Mouse (Mus musculus): ENCODE data around the gene Sgsm1. TPM values are rescaled to one million over a fixed set of nuclear protein-coding genes. Genes with fewer than 3 reads are reported as not detected.

Gene Sgsm1
- total and polyA plus RNA-seq, 2 experiments from 2014 or later, result 27.3 to 52.9 TPM

DNA sequence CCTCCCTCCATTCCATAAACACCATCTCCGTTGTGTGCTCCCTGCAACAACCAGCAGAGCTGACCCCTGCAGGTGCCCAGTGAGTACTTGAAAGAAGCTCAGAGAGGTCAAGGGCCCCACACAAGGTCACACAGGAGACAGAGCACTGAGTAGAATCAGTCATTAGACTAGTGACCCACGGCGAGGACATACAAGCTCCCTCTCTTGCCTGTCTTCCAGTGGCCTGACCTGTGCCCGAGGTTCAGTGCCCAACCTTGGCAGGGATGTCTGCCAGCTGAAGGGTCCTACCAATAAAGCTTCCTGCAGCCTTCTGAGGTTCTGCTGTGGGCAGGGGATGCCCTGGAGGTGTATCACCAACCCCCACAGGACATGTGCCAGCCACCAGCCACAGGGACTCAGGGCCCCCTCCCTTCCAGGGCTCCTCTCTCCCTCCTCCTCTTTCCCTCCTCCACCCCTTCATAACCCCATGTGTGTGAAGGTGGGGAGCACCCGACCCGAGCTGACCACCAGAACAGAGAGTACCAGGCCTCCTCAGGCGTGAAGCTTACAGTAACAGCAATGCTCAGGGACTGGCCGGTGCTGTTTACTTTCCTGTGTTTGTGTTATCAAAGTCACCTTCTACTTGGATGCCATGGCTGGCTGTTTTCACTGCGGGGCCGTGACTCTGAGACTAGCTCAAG is 98.3 kb downstream of the Sgsm1 start:
- no peak for TF ChIP-seq CTCF (IDR thresholded peaks at IDR 0.05)
- Histone ChIP-seq H3K4me2 (ENCODE audit: low read depth, low read length, poor library complexity, severe bottlenecking) (no peak overlapping the region), H3K9ac (replicated peaks; ENCODE audit: low read length, poor library complexity, severe bottlenecking) (no peak overlapping the region), H3K27me3 (ENCODE audit: insufficient read depth, low read length) (no peaks in the 10 kb centered on the region), H3K4me1 (ENCODE audit: insufficient read depth, low read length) (no peaks in the 10 kb centered on the region), H3K27ac (ENCODE audit: low read depth, low read length) (no peak overlapping the region), H3K4me3 (ENCODE audit: low read depth, low read length) (no peak overlapping the region), H3K9me3 (ENCODE audit: low read length) (no peaks in the 10 kb centered on the region), H3K36me3 (ENCODE audit: insufficient read depth, low read length) (no peaks in the 10 kb centered on the region)
- WGBS, result 81% methylated on average over 10 of the region's 10 CpGs
- ATAC-seq (ENCODE audit: low FRiP score), result no peak
- no peak for DNase-seq (ENCODE audit: low spot score)

DNA sequence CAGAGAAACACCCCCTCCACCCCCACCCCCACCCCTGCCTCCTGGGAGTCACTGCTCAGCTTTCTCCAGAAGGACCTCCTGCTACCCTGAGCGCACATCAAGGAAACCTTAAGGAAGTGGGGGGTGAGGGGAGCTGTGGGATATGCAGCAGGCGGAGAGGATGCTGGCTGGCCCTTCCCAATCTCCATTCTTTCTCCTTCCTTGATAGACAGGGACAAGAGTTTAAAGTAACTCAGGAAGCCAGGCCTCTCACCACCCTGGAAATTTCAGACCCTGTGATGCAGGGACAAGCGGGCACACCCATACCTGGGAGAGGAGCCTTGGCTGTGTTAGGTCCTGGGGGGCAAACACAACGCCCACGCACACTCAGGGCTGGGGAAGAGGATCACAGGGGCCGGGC is 100.3 kb downstream of the Sgsm1 start:
- H3K4me1 ChIP-seq (ENCODE audit: insufficient read depth, low read length), result no peaks in the 10 kb centered on the region
- no peaks in the 10 kb centered on the region for H3K36me3 ChIP-seq (ENCODE audit: insufficient read depth, low read length)
- H3K27me3 ChIP-seq (ENCODE audit: insufficient read depth, low read length), result no peaks in the 10 kb centered on the region
- H3K27ac ChIP-seq (ENCODE audit: low read depth, low read length), result 0 out of 2 replicates have a peak overlapping the region, but pooled peaks have one; percentile 44
- ATAC-seq (ENCODE audit: low FRiP score), result no peak
- H3K4me2 ChIP-seq (ENCODE audit: low read depth, low read length, poor library complexity, severe bottlenecking), result no peak overlapping the region
- whole genome bisulfite sequencing, result 81% methylated on average over 6 of the region's 6 CpGs
- H3K9me3 ChIP-seq (ENCODE audit: low read length), result no peaks in the 10 kb centered on the region
- no peak for TF ChIP-seq CTCF (IDR thresholded peaks at IDR 0.05)
- H3K9ac ChIP-seq (replicated peaks; ENCODE audit: low read length, poor library complexity, severe bottlenecking), result no peak overlapping the region
- no peak for DNase-seq (ENCODE audit: low spot score)
- H3K4me3 ChIP-seq (ENCODE audit: low read depth, low read length), result no peak overlapping the region

- no peak overlapping the region for H3K9ac ChIP-seq (replicated peaks; ENCODE audit: low read length, poor library complexity, severe bottlenecking)
- ATAC-seq (ENCODE audit: low FRiP score), result 0 out of 2 replicates have a peak, but pooled peaks have one; percentile 31
- H3K36me3 ChIP-seq (ENCODE audit: insufficient read depth, low read length), result no peaks in the 10 kb centered on the region
- DNase-seq (ENCODE audit: low spot score), result no peak
- H3K9me3 ChIP-seq (ENCODE audit: low read length), result no peaks in the 10 kb centered on the region
- H3K27ac ChIP-seq (ENCODE audit: low read depth, low read length), result peak overlapping the region; percentile 44; the same call in 1 of the 2 replicates
- no peaks in the 10 kb centered on the region for H3K4me1 ChIP-seq (ENCODE audit: insufficient read depth, low read length)
- TF ChIP-seq CTCF (IDR thresholded peaks at IDR 0.05), result no peak
- no peak overlapping the region for H3K4me3 ChIP-seq (ENCODE audit: low read depth, low read length)
- no peaks in the 10 kb centered on the region for H3K27me3 ChIP-seq (ENCODE audit: insufficient read depth, low read length)
- no peak overlapping the region for H3K4me2 ChIP-seq (ENCODE audit: low read depth, low read length, poor library complexity, severe bottlenecking)
- 88% methylated on average over 13 of the region's 13 CpGs for WGBS
These were observed 100.7 kb downstream of the Sgsm1 start for GRCm38 (mm10) chr5:113209898-113210297.

GRCm38 (mm10) chr5:113209401-113209750 is 101.2 kb downstream of the Sgsm1 start:
- Histone ChIP-seq H3K4me1 (ENCODE audit: insufficient read depth, low read length) (no peaks in the 10 kb centered on the region), H3K4me3 (ENCODE audit: low read depth, low read length) (no peak overlapping the region), H3K9ac (replicated peaks; ENCODE audit: low read length, poor library complexity, severe bottlenecking) (no peak overlapping the region), H3K27ac (ENCODE audit: low read depth, low read length) (peak overlapping the region; percentile 44; the same call in 1 of the 2 replicates), H3K36me3 (ENCODE audit: insufficient read depth, low read length) (no peaks in the 10 kb centered on the region), H3K4me2 (ENCODE audit: low read depth, low read length, poor library complexity, severe bottlenecking) (no peak overlapping the region), H3K9me3 (ENCODE audit: low read length) (no peaks in the 10 kb centered on the region), H3K27me3 (ENCODE audit: insufficient read depth, low read length) (no peaks in the 10 kb centered on the region)
- 54% methylated on average over 11 of the region's 11 CpGs for WGBS
- ATAC-seq (ENCODE audit: low FRiP score), result no peak
- no peak for DNase-seq (ENCODE audit: low spot score)
- no peak for TF ChIP-seq CTCF (IDR thresholded peaks at IDR 0.05)

DNA sequence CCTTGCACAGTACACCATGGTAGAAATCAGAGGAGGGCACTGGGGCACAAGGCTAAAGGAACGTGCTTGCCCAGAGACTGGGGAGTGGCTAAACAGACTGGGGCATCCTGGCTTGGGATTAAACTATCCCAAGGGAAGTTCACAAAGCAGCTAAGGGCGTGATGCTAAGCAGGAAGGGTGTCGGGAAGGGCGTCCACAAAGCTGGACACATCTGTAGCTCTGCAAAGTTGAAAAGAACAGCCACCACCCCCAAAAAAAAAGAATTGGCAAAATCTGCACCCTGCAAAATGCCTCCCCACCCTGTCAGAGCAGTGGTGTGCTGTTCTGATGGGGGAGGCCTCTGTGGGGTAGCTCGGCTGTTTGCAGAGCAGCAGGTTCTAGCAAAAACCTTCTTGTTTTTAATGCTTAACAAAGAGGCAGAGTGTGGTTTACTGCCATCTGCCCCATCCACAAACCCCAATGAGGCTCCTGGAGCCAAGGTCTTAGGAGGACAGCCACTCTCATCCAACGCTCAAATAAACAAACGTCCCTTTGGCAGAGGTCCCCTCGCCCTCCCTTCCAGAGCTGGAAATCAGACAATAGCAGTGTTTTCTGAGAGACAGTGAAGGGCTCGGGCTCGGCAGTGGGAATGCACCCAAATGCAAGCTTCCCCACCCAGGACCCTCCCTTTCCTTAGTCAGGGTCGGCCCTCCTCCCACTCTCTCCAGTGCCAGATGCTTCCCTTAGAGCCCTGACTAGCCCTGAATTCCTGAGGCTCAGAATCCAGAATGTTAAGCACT is 101.8 kb downstream of the Sgsm1 start:
- no peaks in the 10 kb centered on the region for H3K9me3 ChIP-seq (ENCODE audit: low read length)
- DNase-seq (ENCODE audit: low spot score), result peak; percentile 80
- peak overlapping the region; percentile 44; the same call in 1 of the 2 replicates for H3K27ac ChIP-seq (ENCODE audit: low read depth, low read length)
- no peaks in the 10 kb centered on the region for H3K27me3 ChIP-seq (ENCODE audit: insufficient read depth, low read length)
- 40% methylated on average over 11 of the region's 11 CpGs for WGBS
- no peak for TF ChIP-seq CTCF (IDR thresholded peaks at IDR 0.05)
- H3K4me2 ChIP-seq (ENCODE audit: low read depth, low read length, poor library complexity, severe bottlenecking), result no peak overlapping the region
- ATAC-seq (ENCODE audit: low FRiP score), result peak; percentile 59
- H3K36me3 ChIP-seq (ENCODE audit: insufficient read depth, low read length), result no peaks in the 10 kb centered on the region
- H3K4me1 ChIP-seq (ENCODE audit: insufficient read depth, low read length), result no peaks in the 10 kb centered on the region
- no peak overlapping the region for H3K4me3 ChIP-seq (ENCODE audit: low read depth, low read length)
- no peak overlapping the region for H3K9ac ChIP-seq (replicated peaks; ENCODE audit: low read length, poor library complexity, severe bottlenecking)

DNA sequence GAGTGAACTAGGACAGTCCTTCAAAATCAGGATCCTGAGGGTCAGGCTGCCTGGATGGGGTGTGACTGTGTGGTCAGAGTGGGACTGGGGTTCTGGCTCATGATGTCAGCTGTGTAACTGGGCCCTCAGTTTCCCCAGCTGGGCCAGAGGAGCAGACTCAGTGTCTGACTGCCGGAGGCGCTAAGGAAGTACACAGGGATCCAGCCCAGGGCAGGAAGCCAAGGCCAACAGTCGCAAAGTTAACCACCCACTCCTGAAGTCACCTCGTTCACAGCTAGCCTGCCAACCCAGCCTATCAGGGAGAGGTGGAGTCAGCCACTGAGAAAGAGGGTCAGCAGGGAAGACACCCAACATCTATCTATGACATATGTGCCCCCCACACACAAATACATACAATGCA is 102.5 kb downstream of the Sgsm1 start:
- no peak for DNase-seq (ENCODE audit: low spot score)
- H3K36me3 ChIP-seq (ENCODE audit: insufficient read depth, low read length), result no peaks in the 10 kb centered on the region
- H3K27ac ChIP-seq (ENCODE audit: low read depth, low read length), result no peak overlapping the region

More for the DNA sequence above, 102.5 kb downstream of the Sgsm1 start:
- ATAC-seq (ENCODE audit: low FRiP score), result no peak
- Histone ChIP-seq H3K4me2 (ENCODE audit: low read depth, low read length, poor library complexity, severe bottlenecking) (no peak overlapping the region), H3K4me1 (ENCODE audit: insufficient read depth, low read length) (no peaks in the 10 kb centered on the region), H3K4me3 (ENCODE audit: low read depth, low read length) (no peak overlapping the region), H3K9ac (replicated peaks; ENCODE audit: low read length, poor library complexity, severe bottlenecking) (no peak overlapping the region), H3K9me3 (ENCODE audit: low read length) (no peaks in the 10 kb centered on the region), H3K27me3 (ENCODE audit: insufficient read depth, low read length) (no peaks in the 10 kb centered on the region)
- 81% methylated on average over 4 of the region's 4 CpGs for WGBS
- TF ChIP-seq CTCF (IDR thresholded peaks at IDR 0.05), result no peak
